ENCODE assay signal across 21 mouse cellular contexts in the genomic region with DNA sequence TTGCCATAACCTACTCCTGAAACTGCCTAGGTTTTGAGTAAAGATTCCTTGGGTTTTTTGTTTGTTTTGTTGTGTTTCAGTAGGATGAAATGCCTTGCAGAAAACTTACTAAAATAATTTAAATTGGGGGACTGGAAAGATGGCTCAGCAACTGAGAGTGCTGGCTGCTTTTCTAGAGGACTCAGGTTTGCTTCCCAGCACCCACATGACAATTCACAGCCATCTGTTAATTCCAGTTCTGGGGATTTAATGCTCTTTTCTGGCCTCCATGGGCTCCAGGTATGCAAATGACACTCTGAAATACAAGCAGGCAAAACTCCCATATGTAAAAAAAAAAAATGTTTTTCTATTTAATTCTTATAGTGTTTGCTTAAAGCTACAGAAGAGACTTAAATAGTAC.
DNase-seq lines count a peak whose midpoint lies in the region; ATAC-seq lines count a peak whose summit lies in the region.
"Had no signal": no experiment of that assay in that cellular context is flagged by ENCODE, and none has a peak within 500 bp of the region (broad histone marks: within the 10 kb centered on the region; RNA-seq: fewer than 3 reads in every experiment).

No protein-coding gene starts in this region.

- H3K36me3 ChIP-seq in forebrain, embryonic 15.5 days = peaks cover 17% of the 10 kb centered on the region
- H3K36me3 ChIP-seq in forebrain, embryonic 13.5 days (ENCODE audit: poor library complexity, severe bottlenecking) = peaks cover 29% of the 10 kb centered on the region

- DNase-seq in frontal cortex, postnatal 14 days (ENCODE audit: low spot score in 2 of 2) = no peak
- peak; percentile 18 for DNase-seq in right cerebral cortex, adult 18-20 months
- no peak for DNase-seq in right cerebral cortex, postnatal 4 days
- peak; percentile 31 for DNase-seq in telencephalon, adult 2 months (ENCODE audit: low read depth, low spot score)
- DNase-seq in ovary, postnatal 10 days (ENCODE audit: low spot score) = no peak
- DNase-seq: adrenal gland, adult 8-10 months; adrenal gland, postnatal 25 days; cerebellum, adult 18-20 months; cerebellum, adult 9-10 months; cerebellum, postnatal 14 days; gastrocnemius, postnatal 25 days; heart, adult 2 months had no signal

- no peak for ATAC-seq in forebrain, embryonic 15.5 days (replicated peaks)
- no peak for ATAC-seq in forebrain, embryonic 13.5 days
- peak; percentile 69 for ATAC-seq in frontal cortex, adult (ENCODE audit: low TSS enrichment)
- ATAC-seq: activated CD4-positive, CD25-positive, alpha-beta regulatory T cell, adult 4 months; hindbrain, embryonic 16.5 days; intestine, embryonic 15.5 days had no signal

- H3K27me3 ChIP-seq in forebrain, embryonic 15.5 days = no peaks in the 10 kb centered on the region
- H3K27me3 ChIP-seq in forebrain, embryonic 13.5 days = no peaks in the 10 kb centered on the region
- H3K27me3 ChIP-seq: hindbrain, embryonic 12.5 days; intestine, embryonic 15.5 days had no signal

- no peak overlapping the region for H3K4me2 ChIP-seq in forebrain, embryonic 15.5 days (replicated peaks)
- no peak overlapping the region for H3K4me2 ChIP-seq in forebrain, embryonic 13.5 days
- H3K4me2 ChIP-seq: heart, embryonic 11.5 days; hindbrain, embryonic 12.5 days; intestine, embryonic 15.5 days had no signal

- H3K27ac ChIP-seq in forebrain, embryonic 15.5 days (replicated peaks) = peak overlapping the region; percentile 56; the same call in 1 of the 2 replicates
- no peak overlapping the region for H3K27ac ChIP-seq in forebrain, embryonic 13.5 days
- H3K27ac ChIP-seq: forebrain, embryonic 10.5 days; heart, adult 2 months; hindbrain, embryonic 12.5 days; intestine, embryonic 15.5 days had no signal

- no peaks in the 10 kb centered on the region for H3K4me1 ChIP-seq in forebrain, embryonic 15.5 days
- H3K4me1 ChIP-seq in forebrain, embryonic 13.5 days = no peaks in the 10 kb centered on the region
- H3K4me1 ChIP-seq: forebrain, embryonic 10.5 days; hindbrain, embryonic 12.5 days; intestine, embryonic 15.5 days had no signal

- H3K9me3 ChIP-seq in forebrain, embryonic 15.5 days = no peaks in the 10 kb centered on the region
- H3K9me3 ChIP-seq in forebrain, embryonic 13.5 days (replicated peaks) = no peaks in the 10 kb centered on the region
- H3K9me3 ChIP-seq: forebrain, embryonic 10.5 days; hindbrain, embryonic 12.5 days; intestine, embryonic 15.5 days had no signal

- no peak overlapping the region for H3K4me3 ChIP-seq in forebrain, embryonic 15.5 days
- no peak overlapping the region for H3K4me3 ChIP-seq in forebrain, embryonic 13.5 days
- H3K4me3 ChIP-seq: forebrain, embryonic 10.5 days; heart, adult 2 months; hindbrain, embryonic 12.5 days; intestine, embryonic 15.5 days had no signal

- no peak overlapping the region for H3K9ac ChIP-seq in forebrain, embryonic 15.5 days (replicated peaks)
- no peak overlapping the region for H3K9ac ChIP-seq in forebrain, embryonic 13.5 days
- H3K9ac ChIP-seq: hindbrain, embryonic 12.5 days; intestine, embryonic 15.5 days had no signal

Comparison
In these comparisons a context has a peak if more than half of its experiments do, and no peak if none do; other contexts are left out.
1. DNase-seq: peak in right cerebral cortex, adult 18-20 months (single experiment) and telencephalon, adult 2 months (single experiment); none in frontal cortex, postnatal 14 days (0 of 2), right cerebral cortex, postnatal 4 days (single experiment) and ovary, postnatal 10 days (single experiment).